In genomic region chr2:130350376-130350775, GRCm38 (mm10) we compare ENCODE assay signal across 27 mouse cellular contexts. TPM values are rescaled to one million over a fixed set of nuclear protein-coding genes. Genes with fewer than 3 reads are reported as not detected.
DNase-seq lines count a peak whose midpoint lies in the region; ATAC-seq and TF ChIP-seq lines count a peak whose summit lies in the region.
"Had no signal": no experiment of that assay in that cellular context is flagged by ENCODE, and none has a peak within 500 bp of the region (broad histone marks: within the 10 kb centered on the region; RNA-seq: fewer than 3 reads in every experiment).

No protein-coding gene starts in this region.

- CTCF ChIA-PET in Patski (lab: Charles Lee) = no interaction called here

- POLR2A ChIA-PET in Patski (lab: Charles Lee) = interaction anchor here (1.5 to 1.9 kb wide), 2 partner anchors 9 to 12 kb away, joined by 4 to 8 read pairs; no protein-coding TSS in a partner anchor

- DNase-seq in 3T3-L1 (ENCODE audit: low read depth, low spot score) (peak; percentile 13), Patski (ENCODE audit: low read depth, low spot score) (peak; percentile 24), ZHBTc4 (ENCODE audit: low read depth, low spot score) (peak; percentile 61)
- peak; percentile 86 for DNase-seq in Muller cell, postnatal 12 days (ENCODE audit: inconsistent ontology term)
- DNase-seq in spleen, adult 12 weeks (ENCODE audit: low spot score) = no peak
- DNase-seq in frontal cortex, postnatal 25 days (ENCODE audit: low spot score in 2 of 2) = no peak
- DNase-seq in spleen, postnatal 10 days (ENCODE audit: low spot score in 2 of 2) = no peak
- DNase-seq in embryo, embryonic 11 days = no peak
- DNase-seq: adrenal gland, adult 8-10 months; adrenal gland, postnatal 14 days; adrenal gland, postnatal 36 days; B cell, adult 2 months; cerebellum, adult 11-12 months; cerebellum, adult 2 months; cerebellum, adult 9-10 months; cerebellum, postnatal 14 days; cerebellum, postnatal 36 days had no signal

- TF ChIP-seq CTCF in Patski (IDR thresholded peaks at IDR 0.05) = no peak

- in situ Hi-C loops in Patski (cut with MboI; ENCODE audit: low pct_unique_long_range_greater_than_20kb) = no loop called here

- no peaks in the 10 kb centered on the region for H3K27me3 ChIP-seq in Patski
- H3K27me3 ChIP-seq: forebrain, embryonic 12.5 days had no signal

- peak; percentile 60 for ATAC-seq in Patski
- ATAC-seq: CD4-positive, CD25-positive, alpha-beta regulatory T cell, adult 4 months; forebrain, embryonic 14.5 days; forebrain, embryonic 16.5 days had no signal

RNA-seq across cellular contexts. Expression of gene Cpxm1, which starts 47.0 kb away (rescaled TPM):
- 0.82 TPM for polyA plus RNA-seq in Patski (2021)
- polyA plus RNA-seq: G1E had no signal

RNA-seq across cellular contexts. Expression of gene Gm28372, which starts 54.7 kb away (rescaled TPM):
- polyA plus RNA-seq in Patski (2021) = 0.06 TPM
- polyA plus RNA-seq: CD4-positive, CD25-positive, alpha-beta regulatory T cell, adult 4 months; cerebellum, adult 2 months; embryonic facial prominence, embryonic 10.5 days; embryonic facial prominence, embryonic 12.5 days; embryonic facial prominence, embryonic 14.5 days; forebrain, embryonic 12.5 days; forebrain, embryonic 14.5 days; forebrain, embryonic 16.5 days; frontal cortex, adult 2 months; G1E had no signal

RNA-seq across cellular contexts. Expression of gene 1700020A23Rik, which starts 54.7 kb away (rescaled TPM):
- not detected for polyA plus RNA-seq in Patski (2021)
- polyA plus RNA-seq: CD4-positive, CD25-positive, alpha-beta regulatory T cell, adult 4 months; cerebellum, adult 2 months; embryonic facial prominence, embryonic 10.5 days; embryonic facial prominence, embryonic 12.5 days; embryonic facial prominence, embryonic 14.5 days; forebrain, embryonic 12.5 days; forebrain, embryonic 14.5 days; frontal cortex, adult 2 months; G1E had no signal

RNA-seq across cellular contexts. Expression of gene Ebf4, which starts 55.4 kb away (rescaled TPM):
- polyA plus RNA-seq in Patski (2021) = 18.9 TPM
- polyA plus RNA-seq: CD4-positive, CD25-positive, alpha-beta regulatory T cell, adult 4 months; G1E had no signal

RNA-seq across cellular contexts. Expression of gene Tmem239, which starts 55.9 kb away (rescaled TPM):
- not detected for polyA plus RNA-seq in Patski (2021)
- polyA plus RNA-seq: CD4-positive, CD25-positive, alpha-beta regulatory T cell, adult 4 months; cerebellum, adult 2 months; embryonic facial prominence, embryonic 10.5 days; embryonic facial prominence, embryonic 14.5 days; forebrain, embryonic 10.5 days; forebrain, embryonic 12.5 days; forebrain, embryonic 14.5 days; frontal cortex, adult 2 months; G1E had no signal

Comparison
In these comparisons a context has a peak if more than half of its experiments do, and no peak if none do; other contexts are left out.
1. DNase-seq: peak in 3T3-L1 (single experiment), Muller cell, postnatal 12 days (single experiment), Patski (single experiment) and ZHBTc4 (single experiment); none in spleen, adult 12 weeks (single experiment), frontal cortex, postnatal 25 days (0 of 2), spleen, postnatal 10 days (0 of 2) and embryo, embryonic 11 days (single experiment).